Mouse (Mus musculus): Measurements from ENCODE around the gene Smc1b. TPM values are rescaled to one million over a fixed set of nuclear protein-coding genes. Genes with fewer than 3 reads are reported as not detected.

Gene Smc1b
- polyA plus RNA-seq, 1 experiment from 2014 or later = 0.04 TPM

- ATAC-seq (ENCODE audit: insufficient number of reproducible peaks, low FRiP score, low TSS enrichment, low read depth) (no peak), DNase-seq (ENCODE audit: low spot score) (peak; percentile 15)
- no peaks in the 10 kb centered on the region for H3K4me1 ChIP-seq (ENCODE audit: control insufficient read depth, insufficient read depth, low read length)
- no peaks in the 10 kb centered on the region for H3K27me3 ChIP-seq (ENCODE audit: control insufficient read depth, insufficient read depth, low read length)
- H3K36me3 ChIP-seq (ENCODE audit: control insufficient read depth, insufficient read depth, low read length) = no peaks in the 10 kb centered on the region
- no peak overlapping the region for H3K4me2 ChIP-seq (ENCODE audit: low read depth, severe bottlenecking)
- no peak overlapping the region for H3K27ac ChIP-seq (replicated peaks; ENCODE audit: low read depth, low read length)
- 93% methylated on average over 5 of the region's 5 CpGs for WGBS
- H3K9ac ChIP-seq (ENCODE audit: low read length) = no peak overlapping the region
- no peaks in the 10 kb centered on the region for H3K9me3 ChIP-seq (ENCODE audit: control insufficient read depth, low read length)
- no peak overlapping the region for H3K4me3 ChIP-seq (ENCODE audit: low read depth, low read length)
These were observed 12.5 kb upstream of the Smc1b start for GRCm38 (mm10) chr15:85144249-85144648.

DNA sequence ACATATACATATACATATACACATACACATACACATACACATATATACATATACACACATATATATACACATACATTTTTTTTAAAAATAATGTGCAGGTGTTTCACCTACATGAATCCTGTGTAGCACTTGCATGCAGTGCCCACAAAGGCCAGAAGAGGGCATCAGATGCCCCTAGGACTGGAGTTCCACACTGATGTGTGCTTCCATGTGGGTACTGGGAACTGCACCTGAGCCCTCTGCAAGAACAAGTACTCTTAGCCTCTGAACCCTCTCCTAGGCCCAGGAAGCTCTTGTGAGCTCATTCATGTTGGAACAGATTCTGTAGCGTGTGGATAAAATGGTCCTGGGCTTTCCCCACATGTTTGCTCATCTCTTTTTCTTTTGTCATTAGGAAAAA, 12.0 kb upstream of the Smc1b start:
- no peak overlapping the region for H3K4me3 ChIP-seq (ENCODE audit: low read depth, low read length)
- H3K27me3 ChIP-seq (ENCODE audit: control insufficient read depth, insufficient read depth, low read length) = no peaks in the 10 kb centered on the region
- no peak overlapping the region for H3K27ac ChIP-seq (replicated peaks; ENCODE audit: low read depth, low read length)
- DNase-seq (ENCODE audit: low spot score) (peak; percentile 21), ATAC-seq (ENCODE audit: insufficient number of reproducible peaks, low FRiP score, low TSS enrichment, low read depth) (no peak)
- H3K9me3 ChIP-seq (ENCODE audit: control insufficient read depth, low read length) = no peaks in the 10 kb centered on the region
- no peaks in the 10 kb centered on the region for H3K4me1 ChIP-seq (ENCODE audit: control insufficient read depth, insufficient read depth, low read length)
- no peak overlapping the region for H3K9ac ChIP-seq (ENCODE audit: low read length)
- H3K36me3 ChIP-seq (ENCODE audit: control insufficient read depth, insufficient read depth, low read length) = no peaks in the 10 kb centered on the region
- 100% methylated on average over 1 of the region's 1 CpGs for WGBS
- H3K4me2 ChIP-seq (ENCODE audit: low read depth, severe bottlenecking) = no peak overlapping the region

DNA sequence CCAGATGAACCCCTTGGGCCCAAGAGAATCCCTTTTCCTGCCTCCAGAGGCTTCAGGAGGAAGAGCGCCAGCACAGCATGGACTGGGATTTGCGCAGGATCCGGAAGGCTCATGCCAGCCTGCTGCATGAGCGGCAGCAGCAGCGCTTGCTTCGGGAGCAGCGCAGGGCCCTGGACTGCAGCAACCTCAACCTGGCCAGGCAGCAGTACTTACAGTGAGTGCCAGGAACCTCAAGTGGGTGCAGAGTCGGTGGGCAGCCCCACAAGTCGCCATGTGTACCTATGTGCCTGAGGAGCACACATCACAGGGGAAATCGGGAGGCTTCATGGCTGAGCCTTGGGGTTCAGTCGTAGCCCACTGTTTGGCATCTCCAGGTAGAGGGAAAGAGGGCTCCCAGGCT, 11.4 kb upstream of the Smc1b start:
- H3K9me3 ChIP-seq (ENCODE audit: control insufficient read depth, low read length) = no peaks in the 10 kb centered on the region
- no peak overlapping the region for H3K27ac ChIP-seq (replicated peaks; ENCODE audit: low read depth, low read length)
- no peaks in the 10 kb centered on the region for H3K27me3 ChIP-seq (ENCODE audit: control insufficient read depth, insufficient read depth, low read length)
- H3K4me1 ChIP-seq (ENCODE audit: control insufficient read depth, insufficient read depth, low read length) = no peaks in the 10 kb centered on the region
- ATAC-seq (ENCODE audit: insufficient number of reproducible peaks, low FRiP score, low TSS enrichment, low read depth) (no peak), DNase-seq (ENCODE audit: low spot score) (peak; percentile 19)
- no peak overlapping the region for H3K9ac ChIP-seq (ENCODE audit: low read length)
- H3K36me3 ChIP-seq (ENCODE audit: control insufficient read depth, insufficient read depth, low read length) = no peaks in the 10 kb centered on the region
- H3K4me2 ChIP-seq (ENCODE audit: low read depth, severe bottlenecking) = no peak overlapping the region
- no peak overlapping the region for H3K4me3 ChIP-seq (ENCODE audit: low read depth, low read length)
- WGBS = 87% methylated on average over 11 of the region's 11 CpGs

- ATAC-seq (ENCODE audit: insufficient number of reproducible peaks, low FRiP score, low TSS enrichment, low read depth) (no peak), DNase-seq (ENCODE audit: low spot score) (peak; percentile 19)
- Histone ChIP-seq H3K27me3 (ENCODE audit: control insufficient read depth, insufficient read depth, low read length) (no peaks in the 10 kb centered on the region), H3K27ac (replicated peaks; ENCODE audit: low read depth, low read length) (no peak overlapping the region), H3K9me3 (ENCODE audit: control insufficient read depth, low read length) (no peaks in the 10 kb centered on the region), H3K9ac (ENCODE audit: low read length) (no peak overlapping the region), H3K4me1 (ENCODE audit: control insufficient read depth, insufficient read depth, low read length) (no peaks in the 10 kb centered on the region), H3K4me2 (ENCODE audit: low read depth, severe bottlenecking) (no peak overlapping the region), H3K4me3 (ENCODE audit: low read depth, low read length) (no peak overlapping the region), H3K36me3 (ENCODE audit: control insufficient read depth, insufficient read depth, low read length) (no peaks in the 10 kb centered on the region)
- 72% methylated on average over 2 of the region's 2 CpGs for WGBS
These were observed 10.7 kb upstream of the Smc1b start for GRCm38 (mm10) chr15:85142441-85142840.

DNA sequence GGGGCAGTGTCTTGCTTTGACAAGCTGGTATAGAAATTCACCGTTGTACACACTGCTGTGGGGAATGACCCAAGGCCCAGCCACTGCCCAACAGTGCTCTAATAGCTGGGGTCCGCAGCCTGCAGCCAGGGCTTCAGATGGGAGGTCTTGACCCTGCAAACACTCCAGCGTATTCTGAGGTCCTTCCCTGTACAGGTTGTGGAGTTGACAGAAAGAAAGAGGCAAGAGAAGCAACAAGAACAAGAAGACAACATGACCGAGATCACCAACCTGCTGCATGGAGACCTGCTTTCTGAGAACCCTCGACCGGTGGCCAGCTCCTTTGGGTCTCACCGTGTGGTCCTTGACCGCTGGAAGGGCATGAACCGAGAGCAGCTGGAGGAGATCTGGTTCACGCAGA, 9.5 kb upstream of the Smc1b start:
- Histone ChIP-seq H3K9me3 (ENCODE audit: control insufficient read depth, low read length) (no peaks in the 10 kb centered on the region), H3K36me3 (ENCODE audit: control insufficient read depth, insufficient read depth, low read length) (no peaks in the 10 kb centered on the region), H3K4me3 (ENCODE audit: low read depth, low read length) (no peak overlapping the region), H3K27me3 (ENCODE audit: control insufficient read depth, insufficient read depth, low read length) (no peaks in the 10 kb centered on the region), H3K4me1 (ENCODE audit: control insufficient read depth, insufficient read depth, low read length) (no peaks in the 10 kb centered on the region), H3K4me2 (ENCODE audit: low read depth, severe bottlenecking) (no peak overlapping the region), H3K9ac (ENCODE audit: low read length) (no peak overlapping the region), H3K27ac (replicated peaks; ENCODE audit: low read depth, low read length) (no peak overlapping the region)
- ATAC-seq (ENCODE audit: insufficient number of reproducible peaks, low FRiP score, low TSS enrichment, low read depth) = no peak
- WGBS = 90% methylated on average over 10 of the region's 10 CpGs
- DNase-seq (ENCODE audit: low spot score) = no peak

GRCm38 (mm10) chr15:85135143-85135542, 3.4 kb upstream of the Smc1b start:
- Histone ChIP-seq H3K9ac (ENCODE audit: low read length) (no peak overlapping the region), H3K27ac (replicated peaks; ENCODE audit: low read depth, low read length) (no peak overlapping the region), H3K9me3 (ENCODE audit: control insufficient read depth, low read length) (no peaks in the 10 kb centered on the region), H3K36me3 (ENCODE audit: control insufficient read depth, insufficient read depth, low read length) (no peaks in the 10 kb centered on the region), H3K4me1 (ENCODE audit: control insufficient read depth, insufficient read depth, low read length) (0 out of 2 replicates have a peak, but pooled peaks cover 7% of the 10 kb centered on the region), H3K4me3 (ENCODE audit: low read depth, low read length) (no peak overlapping the region), H3K27me3 (ENCODE audit: control insufficient read depth, insufficient read depth, low read length) (no peaks in the 10 kb centered on the region), H3K4me2 (ENCODE audit: low read depth, severe bottlenecking) (no peak overlapping the region)
- 59% methylated on average over 9 of the region's 9 CpGs for WGBS
- DNase-seq (ENCODE audit: low spot score) (no peak), ATAC-seq (ENCODE audit: insufficient number of reproducible peaks, low FRiP score, low TSS enrichment, low read depth) (no peak)

GRCm38 (mm10) chr15:85132193-85132520, 393 bp upstream of the Smc1b start:
- ATAC-seq (ENCODE audit: insufficient number of reproducible peaks, low FRiP score, low TSS enrichment, low read depth) = peak; percentile 8; the same call in 1 of the 2 replicates
- 21% methylated on average over 10 of the region's 10 CpGs for WGBS
- Histone ChIP-seq H3K9ac (ENCODE audit: low read length) (peak overlapping the region; percentile 32; the same call in 1 of the 2 replicates), H3K27ac (replicated peaks; ENCODE audit: low read depth, low read length) (no peak overlapping the region), H3K9me3 (ENCODE audit: control insufficient read depth, low read length) (no peaks in the 10 kb centered on the region), H3K4me2 (ENCODE audit: low read depth, severe bottlenecking) (peak overlapping the region; percentile 56), H3K4me3 (ENCODE audit: low read depth, low read length) (peak overlapping the region; percentile 28), H3K4me1 (ENCODE audit: control insufficient read depth, insufficient read depth, low read length) (0 out of 2 replicates have a peak, but pooled peaks cover 7% of the 10 kb centered on the region), H3K36me3 (ENCODE audit: control insufficient read depth, insufficient read depth, low read length) (no peaks in the 10 kb centered on the region), H3K27me3 (ENCODE audit: control insufficient read depth, insufficient read depth, low read length) (no peaks in the 10 kb centered on the region)
- DNase-seq (ENCODE audit: low spot score) = no peak

- ATAC-seq (ENCODE audit: insufficient number of reproducible peaks, low FRiP score, low TSS enrichment, low read depth) (no peak), DNase-seq (ENCODE audit: low spot score) (no peak)
- Histone ChIP-seq H3K4me3 (ENCODE audit: low read depth, low read length) (no peak overlapping the region), H3K4me1 (ENCODE audit: control insufficient read depth, insufficient read depth, low read length) (no peaks in the 10 kb centered on the region), H3K9me3 (ENCODE audit: control insufficient read depth, low read length) (no peaks in the 10 kb centered on the region), H3K27ac (replicated peaks; ENCODE audit: low read depth, low read length) (no peak overlapping the region), H3K9ac (ENCODE audit: low read length) (no peak overlapping the region), H3K27me3 (ENCODE audit: control insufficient read depth, insufficient read depth, low read length) (no peaks in the 10 kb centered on the region), H3K36me3 (ENCODE audit: control insufficient read depth, insufficient read depth, low read length) (no peaks in the 10 kb centered on the region), H3K4me2 (ENCODE audit: low read depth, severe bottlenecking) (no peak overlapping the region)
- WGBS = 79% methylated on average over 1 of the region's 1 CpGs
These were observed 46.1 kb downstream of the Smc1b start for GRCm38 (mm10) chr15:85085641-85086040.

DNA sequence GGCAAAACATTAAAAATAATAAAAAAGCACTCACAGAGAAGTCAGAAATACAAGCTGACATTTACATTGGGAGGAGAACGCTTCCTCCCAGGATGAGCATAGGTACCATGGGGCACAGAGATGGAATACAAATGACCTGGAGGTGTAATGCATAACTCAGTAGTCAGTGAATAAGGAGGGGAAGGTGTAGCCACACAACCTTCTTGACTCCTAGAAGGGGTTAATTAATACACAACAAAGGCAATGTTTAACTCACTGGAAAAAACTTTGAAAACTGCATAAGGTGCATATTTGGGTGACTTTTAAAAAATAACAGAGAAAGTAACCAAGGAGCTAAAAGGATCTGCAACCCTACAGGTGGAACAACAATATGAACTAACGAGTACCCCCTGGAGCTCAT, 59.1 kb downstream of the Smc1b start:
- DNase-seq (ENCODE audit: low spot score) (no peak), ATAC-seq (ENCODE audit: insufficient number of reproducible peaks, low FRiP score, low TSS enrichment, low read depth) (no peak)
- 81% methylated on average over 2 of the region's 2 CpGs for WGBS
- no peak overlapping the region for H3K27ac ChIP-seq (replicated peaks; ENCODE audit: low read depth, low read length)
- H3K27me3 ChIP-seq (ENCODE audit: control insufficient read depth, insufficient read depth, low read length) = no peaks in the 10 kb centered on the region
- H3K36me3 ChIP-seq (ENCODE audit: control insufficient read depth, insufficient read depth, low read length) = no peaks in the 10 kb centered on the region
- no peak overlapping the region for H3K4me3 ChIP-seq (ENCODE audit: low read depth, low read length)
- H3K9me3 ChIP-seq (ENCODE audit: control insufficient read depth, low read length) = no peaks in the 10 kb centered on the region
- H3K9ac ChIP-seq (ENCODE audit: low read length) = no peak overlapping the region
- no peak overlapping the region for H3K4me2 ChIP-seq (ENCODE audit: low read depth, severe bottlenecking)
- no peaks in the 10 kb centered on the region for H3K4me1 ChIP-seq (ENCODE audit: control insufficient read depth, insufficient read depth, low read length)
